Mouse (Mus musculus) hindbrain, embryonic 16.5 days (tissue): ENCODE measurements around the gene H2-Aa. TPM values are rescaled to one million over a fixed set of nuclear protein-coding genes. Genes with fewer than 3 reads are reported as not detected.

Experiments used
- ATAC-seq: fragments of 200-750 bp; cut with Nextera tagmentation; 2 replicates; pipeline ENCODE4 v1.8.0; 2017; ENCODE audit warnings: moderate TSS enrichment, moderate library complexity
- H3K27ac ChIP-seq: fragments of 300-500 bp; sonication (generic); 2 replicates; pipeline ENCODE4 v1.5.1; 2014; ENCODE audit warnings: low read depth, mild to moderate bottlenecking, control low read depth, low read length, moderate library complexity
- H3K27me3 ChIP-seq: fragments of 300-500 bp; sonication (generic); replicated peaks from 2 replicates; pipeline ENCODE4 v1.6.1; 2014; ENCODE audit warnings: low read length; ENCODE audit not compliant: control insufficient read depth, insufficient read depth
- H3K36me3 ChIP-seq: fragments of 300-500 bp; sonication (generic); 2 replicates; pipeline ENCODE4 v1.6.1; 2014; ENCODE audit warnings: mild to moderate bottlenecking, low read length, moderate library complexity, mixed read lengths; ENCODE audit not compliant: control insufficient read depth, insufficient read depth
- H3K4me1 ChIP-seq: fragments of 300-500 bp; sonication (generic); 2 replicates; pipeline ENCODE4 v1.6.1; 2014; ENCODE audit warnings: low read depth, low read length; ENCODE audit not compliant: control insufficient read depth, insufficient read depth
- H3K4me2 ChIP-seq: fragments of 300-500 bp; sonication (generic); 2 replicates; pipeline ENCODE4 v1.6.1; 2014; ENCODE audit warnings: mild to moderate bottlenecking, low read length, control low read depth, moderate library complexity
- H3K4me3 ChIP-seq: fragments of 300-500 bp; sonication (generic); 2 replicates; pipeline ENCODE4 v1.5.1; 2014; ENCODE audit warnings: mild to moderate bottlenecking, low read length, control low read depth, moderate library complexity
- H3K9ac ChIP-seq: fragments of 300-500 bp; sonication (generic); 2 replicates; pipeline ENCODE4 v1.6.1; 2014; ENCODE audit warnings: low read depth, mild to moderate bottlenecking, control low read depth, low read length, moderate library complexity
- H3K9me3 ChIP-seq: fragments of 300-500 bp; sonication (generic); 2 replicates; pipeline ENCODE4 v1.6.1; 2014; ENCODE audit warnings: mild to moderate bottlenecking, low read length, moderate library complexity; ENCODE audit not compliant: control insufficient read depth
- WGBS: fragments of 180-500 bp; shearing (Covaris S2); extraction: QIAGEN DNeasy Blood & Tissue Kit; methylation state at CpG from one replicate; pipeline ENCODE4 v1.1.7; 2014; 5-methylcytosine and 5-hydroxymethylcytosine counted together
- polyA plus RNA-seq: library from polyadenylated mRNA; unstranded; fragments of >200 nt; fragmentation: Nextera tagmentation; extraction: Ambion mirVana; gene quantifications from 2 replicates; pipeline ENCODE4 v1.2.1, GENCODE M21; 2015

The H2-Aa gene
- polyA plus RNA-seq, 1 experiment from 2014 or later: 0.59 TPM

GRCm38 (mm10) chr17:34303789-34304188, 16.2 kb upstream of the H2-Aa start:
- no peaks in the 10 kb centered on the region for H3K36me3 ChIP-seq
- ATAC-seq: no peak

GRCm38 (mm10) chr17:34301670-34302190, 14.1 kb upstream of the H2-Aa start:
- H3K36me3 ChIP-seq: no peaks in the 10 kb centered on the region
- H3K4me1 ChIP-seq: no peaks in the 10 kb centered on the region
- no peak overlapping the region for H3K27ac ChIP-seq
- no peak for ATAC-seq
- no peaks in the 10 kb centered on the region for H3K27me3 ChIP-seq
- no peak overlapping the region for H3K4me3 ChIP-seq
- H3K4me2 ChIP-seq: no peak overlapping the region
- no peak overlapping the region for H3K9ac ChIP-seq
- 93% methylated on average over 4 of the region's 4 CpGs for WGBS
- H3K9me3 ChIP-seq: no peaks in the 10 kb centered on the region

More at GRCm38 (mm10) chr17:34303789-34304188, 16.2 kb upstream of the H2-Aa start:
- H3K9me3 ChIP-seq: no peaks in the 10 kb centered on the region
- no peaks in the 10 kb centered on the region for H3K4me1 ChIP-seq
- no peak overlapping the region for H3K4me3 ChIP-seq
- H3K9ac ChIP-seq: no peak overlapping the region
- H3K4me2 ChIP-seq: no peak overlapping the region
- H3K27ac ChIP-seq: no peak overlapping the region
- WGBS: 84% methylated on average over 2 of the region's 2 CpGs
- H3K27me3 ChIP-seq: no peaks in the 10 kb centered on the region

DNA sequence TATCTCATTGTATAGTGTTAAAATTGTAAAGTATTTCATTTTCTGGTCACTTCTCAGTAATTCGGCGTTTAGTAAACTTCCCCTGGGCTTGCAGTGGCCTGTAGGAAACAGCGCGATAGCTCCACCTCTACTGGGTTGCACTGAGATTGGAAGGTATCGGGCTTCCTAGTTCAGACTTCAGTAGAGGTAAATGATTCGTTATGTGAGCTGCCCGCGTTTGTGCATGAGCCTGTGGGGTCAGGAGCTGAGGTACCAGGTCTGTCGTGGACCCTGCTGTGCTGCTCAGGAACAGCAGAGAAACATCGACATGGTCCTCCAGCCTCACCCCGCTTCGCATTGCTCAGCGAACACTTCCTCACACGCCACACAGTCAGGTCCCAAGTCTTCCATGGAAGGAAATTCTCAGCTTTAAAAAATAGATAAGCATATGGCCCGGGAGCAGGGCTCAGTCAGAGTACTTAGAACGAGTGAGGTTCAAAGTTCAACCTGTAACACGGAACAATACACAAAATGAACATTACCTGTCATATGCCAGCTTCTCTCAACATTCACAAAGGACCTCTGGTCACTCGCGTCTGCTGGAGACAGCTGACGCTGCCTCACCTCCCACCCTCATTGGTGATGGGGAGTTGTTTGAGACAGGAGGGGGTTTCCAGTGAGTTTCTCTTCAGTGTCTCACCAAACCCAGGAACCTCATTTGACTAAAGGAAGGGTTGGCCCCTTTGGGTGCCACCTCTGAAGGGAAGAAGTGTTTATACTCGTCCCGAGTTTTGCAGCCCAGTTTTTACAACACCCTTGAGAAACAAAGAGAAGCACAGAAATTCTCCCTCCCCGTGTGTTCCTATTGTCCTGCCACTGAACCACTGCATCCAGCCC, 13.3 kb upstream of the H2-Aa start:
- H3K9ac ChIP-seq: no peak overlapping the region
- H3K27ac ChIP-seq: no peak overlapping the region
- H3K4me1 ChIP-seq: no peaks in the 10 kb centered on the region
- H3K36me3 ChIP-seq: no peaks in the 10 kb centered on the region
- no peak overlapping the region for H3K4me3 ChIP-seq
- no peak overlapping the region for H3K4me2 ChIP-seq
- H3K27me3 ChIP-seq: no peaks in the 10 kb centered on the region
- WGBS: 76% methylated on average over 23 of the region's 23 CpGs
- no peak for ATAC-seq
- no peaks in the 10 kb centered on the region for H3K9me3 ChIP-seq

- ATAC-seq: no peak
- Histone ChIP-seq H3K27me3 (no peaks in the 10 kb centered on the region), H3K9ac (no peak overlapping the region), H3K27ac (no peak overlapping the region), H3K9me3 (no peaks in the 10 kb centered on the region), H3K4me2 (no peak overlapping the region), H3K4me1 (no peaks in the 10 kb centered on the region), H3K4me3 (no peak overlapping the region), H3K36me3 (no peaks in the 10 kb centered on the region)
- 90% methylated on average over 8 of the region's 8 CpGs for WGBS
These were observed 12.4 kb upstream of the H2-Aa start for GRCm38 (mm10) chr17:34300071-34300470.

GRCm38 (mm10) chr17:34299356-34299755, 11.7 kb upstream of the H2-Aa start:
- Histone ChIP-seq H3K4me2 (no peak overlapping the region), H3K4me3 (no peak overlapping the region), H3K9ac (no peak overlapping the region), H3K27ac (no peak overlapping the region), H3K27me3 (no peaks in the 10 kb centered on the region), H3K4me1 (no peaks in the 10 kb centered on the region), H3K9me3 (no peaks in the 10 kb centered on the region), H3K36me3 (no peaks in the 10 kb centered on the region)
- no peak for ATAC-seq
- 62% methylated on average over 3 of the region's 3 CpGs for WGBS

- H3K9me3 ChIP-seq: no peaks in the 10 kb centered on the region
- peak overlapping the region; percentile 46 for H3K4me3 ChIP-seq
- H3K27me3 ChIP-seq: no peaks in the 10 kb centered on the region
- WGBS: 21% methylated on average over 23 of the region's 23 CpGs
- no peaks in the 10 kb centered on the region for H3K4me1 ChIP-seq
- peak overlapping the region; percentile 61; the same call in 1 of the 2 replicates for H3K9ac ChIP-seq
- peak; percentile 89 for ATAC-seq
- H3K27ac ChIP-seq: peak overlapping the region; percentile 59
- no peaks in the 10 kb centered on the region for H3K36me3 ChIP-seq
- H3K4me2 ChIP-seq: peak overlapping the region; percentile 63
These were observed 8.5 kb upstream of the H2-Aa start for GRCm38 (mm10) chr17:34295891-34296794.

- Histone ChIP-seq H3K4me2 (no peak overlapping the region), H3K9me3 (no peaks in the 10 kb centered on the region), H3K9ac (no peak overlapping the region), H3K4me1 (no peaks in the 10 kb centered on the region), H3K4me3 (no peak overlapping the region), H3K36me3 (no peaks in the 10 kb centered on the region), H3K27me3 (no peaks in the 10 kb centered on the region), H3K27ac (no peak overlapping the region)
- ATAC-seq: no peak
These were observed 7.7 kb upstream of the H2-Aa start for GRCm38 (mm10) chr17:34295307-34295706.

DNA sequence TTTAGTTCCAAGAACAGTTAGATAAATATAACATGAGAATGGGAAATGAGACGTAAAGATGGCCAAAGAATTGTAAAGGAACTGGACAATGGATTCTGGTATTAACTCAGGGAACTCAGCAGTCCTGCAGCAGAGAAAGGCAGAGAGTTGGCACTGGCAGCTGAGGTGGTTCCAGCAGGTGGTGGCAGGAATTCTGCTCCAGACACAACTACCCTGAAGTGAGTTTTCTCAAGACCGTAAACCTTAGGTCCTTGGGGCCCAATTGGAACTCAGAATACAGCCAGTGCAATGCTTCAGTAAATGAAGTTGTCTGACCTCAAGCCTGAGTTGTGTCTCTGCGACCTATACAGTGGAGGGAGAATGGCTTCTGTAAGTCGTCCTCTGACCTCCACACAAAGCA, 6.6 kb upstream of the H2-Aa start:
- Histone ChIP-seq H3K27me3 (no peaks in the 10 kb centered on the region), H3K4me3 (no peak overlapping the region), H3K4me1 (no peaks in the 10 kb centered on the region), H3K9ac (no peak overlapping the region), H3K4me2 (no peak overlapping the region), H3K27ac (no peak overlapping the region), H3K9me3 (no peaks in the 10 kb centered on the region), H3K36me3 (no peaks in the 10 kb centered on the region)
- WGBS: 71% methylated on average over 4 of the region's 4 CpGs
- ATAC-seq: no peak

DNA sequence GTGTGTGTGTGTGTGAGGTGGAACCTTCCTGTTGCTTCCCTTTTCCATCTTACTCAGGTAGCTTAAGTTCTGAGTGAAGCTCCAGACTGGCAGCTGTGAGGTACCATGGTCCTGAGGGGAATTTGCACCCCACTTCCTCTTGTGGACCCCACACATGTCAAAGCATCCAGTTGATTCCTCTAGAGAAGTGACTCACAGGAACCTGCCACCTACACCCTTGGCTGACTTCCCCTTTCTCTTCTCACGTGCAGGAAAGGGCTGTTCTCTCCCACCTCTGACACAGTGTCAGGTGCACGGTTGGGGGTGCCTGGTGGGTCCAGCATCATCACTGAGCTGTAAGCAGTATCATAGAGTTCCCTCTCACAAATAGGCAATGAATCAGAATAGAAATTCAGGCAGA, 5.9 kb upstream of the H2-Aa start:
- Histone ChIP-seq H3K4me2 (no peak overlapping the region), H3K27ac (no peak overlapping the region), H3K4me1 (no peaks in the 10 kb centered on the region), H3K36me3 (no peaks in the 10 kb centered on the region), H3K9me3 (no peaks in the 10 kb centered on the region), H3K9ac (no peak overlapping the region), H3K4me3 (no peak overlapping the region), H3K27me3 (no peaks in the 10 kb centered on the region)
- 75% methylated on average over 2 of the region's 2 CpGs for WGBS
- no peak for ATAC-seq
